Mouse (Mus musculus): Measurements from ENCODE around the gene Dad1.

DNA sequence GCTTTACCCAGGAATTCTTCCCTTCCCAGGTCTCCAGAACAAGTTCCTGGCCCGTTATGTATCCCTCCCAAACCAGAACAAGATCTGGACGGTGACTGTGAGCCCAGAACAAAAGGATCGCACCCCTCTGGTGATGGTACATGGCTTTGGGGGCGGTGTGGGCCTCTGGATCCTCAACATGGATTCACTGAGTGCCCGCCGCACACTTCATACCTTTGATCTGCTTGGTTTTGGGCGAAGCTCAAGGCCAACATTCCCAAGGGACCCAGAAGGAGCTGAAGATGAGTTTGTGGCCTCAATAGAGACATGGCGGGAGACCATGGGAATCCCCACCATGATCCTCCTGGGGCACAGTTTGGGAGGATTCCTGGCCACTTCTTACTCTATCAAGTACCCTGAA lies 8.7 kb upstream of the Dad1 start:
- TF ChIP-seq POLR2A (IDR thresholded peaks at IDR 0.05; ENCODE audit: insufficient read length, low read depth) (no peak), POLR2AphosphoS2 (IDR thresholded peaks at IDR 0.05; ENCODE audit: insufficient read length, low read depth) (no peak), TCF12 (IDR thresholded peaks at IDR 0.05; ENCODE audit: insufficient read depth, poor library complexity, severe bottlenecking) (no peak), MAX (IDR thresholded peaks at IDR 0.05; ENCODE audit: low read depth) (no peak), E2F4 (IDR thresholded peaks at IDR 0.05; ENCODE audit: insufficient read depth) (no peak), CEBPB (IDR thresholded peaks at IDR 0.05; ENCODE audit: insufficient read depth, poor library complexity, severe bottlenecking) (no peak), SRF (IDR thresholded peaks at IDR 0.05; ENCODE audit: control insufficient read depth, insufficient read length, low read depth) (no peak), USF1 (IDR thresholded peaks at IDR 0.05; ENCODE audit: low read depth) (no peak), MYOD1 (IDR thresholded peaks at IDR 0.05; ENCODE audit: control insufficient read depth in 1 of 3, insufficient read length in 2 of 3, low read depth in 2 of 3) (no peak)
